Mouse (Mus musculus) embryonic fibroblast, embryonic 13.5 days (primary cell): ENCODE data around the gene Nf1.

Experiments used
- CTCF ChIP-seq: IDR thresholded peaks from 2 replicates; pipeline ENCODE4 v1.5.1; 2011; ENCODE audit warnings: mild to moderate bottlenecking, control low read depth, low read length, moderate library complexity, borderline replicate concordance; ENCODE audit not compliant: insufficient read depth
- POLR2A ChIP-seq: IDR thresholded peaks from 2 replicates; pipeline ENCODE4 v1.6.1; 2011; ENCODE audit warnings: low read depth, mild to moderate bottlenecking, control low read depth, low read length, moderate library complexity

DNA sequence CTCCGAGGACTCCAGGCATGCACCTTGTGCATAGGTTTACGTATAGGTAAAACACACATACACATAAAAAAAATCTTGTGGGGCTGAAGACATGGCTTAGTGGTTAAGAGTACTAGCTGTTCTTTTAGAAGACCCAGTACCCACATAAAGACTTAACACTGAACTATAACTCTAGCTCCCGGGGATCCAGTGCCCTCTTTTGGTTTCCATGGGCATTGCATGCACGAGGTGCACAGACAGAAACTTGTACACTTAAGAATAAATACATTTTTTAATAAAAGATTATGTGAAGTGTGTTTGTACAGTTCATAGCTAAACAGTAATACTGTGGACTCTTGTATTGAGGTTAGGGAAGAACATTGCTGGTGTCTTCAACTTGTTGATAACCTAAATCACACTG lies 33.5 kb downstream of the Nf1 start:
- no peak for TF ChIP-seq CTCF
- TF ChIP-seq POLR2A, result no peak
